Mouse (Mus musculus): Measurements from ENCODE around the gene Haspin.
A peak's percentile ranks its signal among the peaks of the same experiment; 100 is the strongest.

Gene Haspin

GRCm38 (mm10) chr11:73137591-73138501 is at the start of gene Haspin:
Haspin (minus strand) TSS chr11:73138294.
- peak; percentile 96 for DNase-seq

- no peak for DNase-seq
These were observed 49.1 kb upstream of the Haspin start for GRCm38 (mm10) chr11:73187231-73187630.

- DNase-seq = no peak
These were observed 48.0 kb upstream of the Haspin start for GRCm38 (mm10) chr11:73185872-73186615.

GRCm38 (mm10) chr11:73177895-73178294 is 39.8 kb upstream of the Haspin start:
- DNase-seq = peak; percentile 35

- DNase-seq = peak; percentile 94
These were observed 39.4 kb upstream of the Haspin start for GRCm38 (mm10) chr11:73177509-73177875.

- DNase-seq = peak; percentile 98
These were observed 38.8 kb upstream of the Haspin start, which contains the start of the genes Emc6 and Tax1bp3 for GRCm38 (mm10) chr11:73176608-73177508. Emc6 (minus strand) TSS chr11:73177037. Tax1bp3 (plus strand) TSS chr11:73177083.

GRCm38 (mm10) chr11:73176186-73176585 is 38.1 kb upstream of the Haspin start:
- no peak for DNase-seq

GRCm38 (mm10) chr11:73175612-73176011 is 37.5 kb upstream of the Haspin start:
- DNase-seq = peak; percentile 83

- peak; percentile 83 for DNase-seq
These were observed 34.1 kb upstream of the Haspin start for GRCm38 (mm10) chr11:73172186-73172585.

GRCm38 (mm10) chr11:73169231-73169630 is 31.1 kb upstream of the Haspin start:
- DNase-seq = peak; percentile 83

GRCm38 (mm10) chr11:73168576-73168975 is 30.5 kb upstream of the Haspin start:
- DNase-seq = no peak

- DNase-seq = no peak
These were observed 30.0 kb upstream of the Haspin start for GRCm38 (mm10) chr11:73168071-73168470.

GRCm38 (mm10) chr11:73162284-73162683 is 24.2 kb upstream of the Haspin start:
- no peak for DNase-seq

GRCm38 (mm10) chr11:73161616-73162015 is 23.5 kb upstream of the Haspin start:
- no peak for DNase-seq

- DNase-seq = peak; percentile 47
These were observed 22.7 kb upstream of the Haspin start for GRCm38 (mm10) chr11:73160811-73161200.

GRCm38 (mm10) chr11:73159957-73160810 is 22.1 kb upstream of the Haspin start, which contains the start of gene P2rx5:
P2rx5 (plus strand) TSS chr11:73160421.
- peak; percentile 81 for DNase-seq

GRCm38 (mm10) chr11:73155071-73155470 is 17.0 kb upstream of the Haspin start:
- DNase-seq = no peak

GRCm38 (mm10) chr11:73148209-73148608 is 10.1 kb upstream of the Haspin start:
- no peak for DNase-seq

GRCm38 (mm10) chr11:73146975-73147365 is 8.9 kb upstream of the Haspin start:
- DNase-seq = no peak

- no peak for DNase-seq
These were observed 8.2 kb upstream of the Haspin start for GRCm38 (mm10) chr11:73146026-73146974.
